Mouse (Mus musculus) C2C12 (cell line): ENCODE measurements around the gene Itgad. TPM values are rescaled to one million over a fixed set of nuclear protein-coding genes. Genes with fewer than 3 reads are reported as not detected.

Experiments
- H3K27me3 ChIP-seq: one replicate; pipeline ENCODE4 v1.6.1; 2011; ENCODE audit not compliant: control insufficient read depth, insufficient read depth, insufficient read length
- H3K36me3 ChIP-seq: one replicate; pipeline ENCODE4 v1.6.1; 2011; ENCODE audit not compliant: control insufficient read depth, insufficient read depth
- H3K4me3 ChIP-seq: one replicate; pipeline ENCODE4 v1.5.1; 2011; ENCODE audit warnings: mild to moderate bottlenecking, control low read depth; ENCODE audit not compliant: poor library complexity, insufficient read depth, severe bottlenecking
- H3K79me2 ChIP-seq: one replicate; pipeline ENCODE4 v1.6.1; 2011; ENCODE audit not compliant: control insufficient read depth, insufficient read depth
- H3K79me3 ChIP-seq: one replicate; pipeline ENCODE4 v1.6.1; 2011; ENCODE audit warnings: low read depth, control low read depth
- H3ac ChIP-seq: one replicate; pipeline ENCODE3; 2011; ENCODE audit warnings: low read depth; ENCODE audit not compliant: control insufficient read depth, insufficient read length
- CEBPB ChIP-seq: IDR thresholded peaks from one replicate; pipeline ENCODE4 v1.6.1; 2011; ENCODE audit warnings: low read depth, mild to moderate bottlenecking, control low read depth, moderate library complexity
- CTCF ChIP-seq: IDR thresholded peaks from one replicate; pipeline ENCODE4 v1.5.1; 2011; ENCODE audit not compliant: control insufficient read depth, insufficient read depth, insufficient read length
- FOSL1 ChIP-seq: IDR thresholded peaks from one replicate; pipeline ENCODE4 v1.8.0; 2011; ENCODE audit warnings: mild to moderate bottlenecking, low read length; ENCODE audit not compliant: poor library complexity, insufficient read depth, severe bottlenecking
- MAX ChIP-seq: IDR thresholded peaks from one replicate; pipeline ENCODE4 v1.6.1; 2011; ENCODE audit warnings: mild to moderate bottlenecking, control low read depth
- MYOD1 ChIP-seq: IDR thresholded peaks from one replicate; pipeline ENCODE4 v1.6.1; 2011; ENCODE audit warnings: low read depth; ENCODE audit not compliant: control insufficient read depth, insufficient read length
- MYOG ChIP-seq: IDR thresholded peaks from one replicate; pipeline ENCODE4 v1.6.1; 2011; ENCODE audit not compliant: control insufficient read depth, insufficient read length; ENCODE audit errors: extremely low read depth
- USF1 ChIP-seq: IDR thresholded peaks from one replicate; pipeline ENCODE4 v1.6.1; 2011; ENCODE audit warnings: low read depth, mild to moderate bottlenecking, control low read depth, moderate library complexity
- polyA plus RNA-seq: library from polyadenylated mRNA; unstranded; fragments of >200 nt; fragmentation: generic; extraction: Trizol; gene quantifications from one replicate; pipeline ENCODE4 v1.2.1, GENCODE M21; 2012; ENCODE audit warnings: missing spikeins

Itgad gene
- polyA plus RNA-seq, 1 experiment: not detected

GRCm38 (mm10) chr7:128235481-128235880 is 81.3 kb downstream of the Itgad start:
- no peaks in the 10 kb centered on the region for H3K27me3 ChIP-seq
- peaks cover 5% of the 10 kb centered on the region for H3K79me3 ChIP-seq
- TF ChIP-seq MYOG: no peak
- no peak for TF ChIP-seq MYOD1
- TF ChIP-seq CEBPB: no peak
- TF ChIP-seq FOSL1: no peak
- no peak for TF ChIP-seq MAX
- no peak for TF ChIP-seq CTCF
- TF ChIP-seq USF1: no peak
- H3K4me3 ChIP-seq: no peak overlapping the region
- no peak overlapping the region for H3ac ChIP-seq
- peaks cover 16% of the 10 kb centered on the region for H3K79me2 ChIP-seq
- H3K36me3 ChIP-seq: peaks cover 5% of the 10 kb centered on the region

- no peak for TF ChIP-seq CTCF
- no peak for TF ChIP-seq MAX
- TF ChIP-seq USF1: no peak
- TF ChIP-seq MYOD1: no peak
- no peak for TF ChIP-seq FOSL1
- TF ChIP-seq CEBPB: no peak
- TF ChIP-seq MYOG: no peak
- Histone ChIP-seq H3K4me3 (no peak overlapping the region), H3ac (no peak overlapping the region)
Observed at GRCm38 (mm10) chr7:128236426-128236825, 82.2 kb downstream of the Itgad start.

DNA sequence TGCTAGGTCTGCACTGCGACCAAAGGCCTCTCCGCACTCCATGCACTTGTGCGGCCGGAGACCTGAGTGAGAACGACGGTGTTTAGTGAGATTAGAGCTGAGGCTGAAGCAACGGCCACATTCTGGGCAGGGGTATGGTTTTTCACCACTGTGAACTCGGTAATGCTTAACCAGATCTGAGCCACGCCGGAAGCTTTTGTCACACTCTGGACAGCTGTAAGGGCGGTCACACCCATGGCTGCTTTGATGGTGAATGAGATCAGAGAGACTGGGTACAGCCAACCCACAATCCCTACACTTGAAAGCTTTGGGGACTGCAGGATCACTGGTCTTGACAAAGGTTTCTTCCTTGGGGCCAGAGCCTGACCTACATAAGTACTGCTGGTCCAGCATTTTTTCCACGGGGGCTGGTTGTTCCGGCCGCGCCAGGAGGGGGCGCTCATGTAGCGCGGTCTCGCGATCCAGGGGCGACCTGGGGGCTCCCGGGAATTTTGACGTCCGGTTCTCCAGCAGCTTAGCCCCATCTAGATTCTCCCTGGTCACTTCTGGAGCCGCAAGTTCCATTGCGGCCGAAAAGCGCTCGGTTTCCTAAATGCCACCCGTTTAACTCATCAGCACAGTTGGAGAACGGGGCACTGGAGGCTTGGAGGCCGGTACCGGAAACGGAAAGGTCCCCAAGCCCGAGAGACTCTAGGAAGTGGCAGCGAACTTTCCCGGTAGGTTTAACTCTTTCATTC is 82.8 kb downstream of the Itgad start, which contains the start of gene Armc5:
Armc5 (plus strand) TSS at position 487 of the 737 bp plus-strand sequence.
- Histone ChIP-seq H3ac (peak within 1 kb of the TSS; percentile 92), H3K79me3 (peaks cover 5% of the 10 kb centered on the region), H3K79me2 (peaks cover 16% of the 10 kb centered on the region), H3K27me3 (no peaks in the 10 kb centered on the region), H3K36me3 (peaks cover 12% of the 10 kb centered on the region), H3K4me3 (peak within 1 kb of the TSS; percentile 79)
- TF ChIP-seq USF1: no peak
- TF ChIP-seq CTCF: peak; percentile 76

More at GRCm38 (mm10) chr7:128236426-128236825, 82.2 kb downstream of the Itgad start:
- peaks cover 16% of the 10 kb centered on the region for H3K79me2 ChIP-seq
- peaks cover 12% of the 10 kb centered on the region for H3K36me3 ChIP-seq
- H3K79me3 ChIP-seq: peaks cover 5% of the 10 kb centered on the region
- H3K27me3 ChIP-seq: no peaks in the 10 kb centered on the region

DNA sequence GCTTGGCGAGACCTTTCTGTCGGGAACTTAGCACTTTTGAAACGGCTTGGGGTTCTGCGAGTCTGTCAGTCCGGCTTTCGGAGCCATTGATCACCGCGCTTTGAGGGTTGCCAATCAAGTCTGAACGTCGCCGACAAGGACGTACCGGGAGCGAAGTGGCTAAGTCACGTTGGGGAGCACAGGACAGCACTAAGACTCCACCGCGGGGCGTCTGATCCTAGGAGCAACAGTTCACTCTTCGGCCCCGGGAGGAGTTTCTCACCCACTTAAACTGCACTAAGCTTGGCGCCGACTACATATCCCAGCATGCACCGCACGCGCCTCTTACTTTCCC is 83.4 kb downstream of the Itgad start:
- Histone ChIP-seq H3K79me3 (peaks cover 5% of the 10 kb centered on the region), H3K4me3 (peak overlapping the region; percentile 79), H3K27me3 (no peaks in the 10 kb centered on the region), H3K36me3 (peaks cover 12% of the 10 kb centered on the region), H3ac (peak overlapping the region; percentile 62), H3K79me2 (peaks cover 16% of the 10 kb centered on the region)
- TF ChIP-seq FOSL1: no peak

DNA sequence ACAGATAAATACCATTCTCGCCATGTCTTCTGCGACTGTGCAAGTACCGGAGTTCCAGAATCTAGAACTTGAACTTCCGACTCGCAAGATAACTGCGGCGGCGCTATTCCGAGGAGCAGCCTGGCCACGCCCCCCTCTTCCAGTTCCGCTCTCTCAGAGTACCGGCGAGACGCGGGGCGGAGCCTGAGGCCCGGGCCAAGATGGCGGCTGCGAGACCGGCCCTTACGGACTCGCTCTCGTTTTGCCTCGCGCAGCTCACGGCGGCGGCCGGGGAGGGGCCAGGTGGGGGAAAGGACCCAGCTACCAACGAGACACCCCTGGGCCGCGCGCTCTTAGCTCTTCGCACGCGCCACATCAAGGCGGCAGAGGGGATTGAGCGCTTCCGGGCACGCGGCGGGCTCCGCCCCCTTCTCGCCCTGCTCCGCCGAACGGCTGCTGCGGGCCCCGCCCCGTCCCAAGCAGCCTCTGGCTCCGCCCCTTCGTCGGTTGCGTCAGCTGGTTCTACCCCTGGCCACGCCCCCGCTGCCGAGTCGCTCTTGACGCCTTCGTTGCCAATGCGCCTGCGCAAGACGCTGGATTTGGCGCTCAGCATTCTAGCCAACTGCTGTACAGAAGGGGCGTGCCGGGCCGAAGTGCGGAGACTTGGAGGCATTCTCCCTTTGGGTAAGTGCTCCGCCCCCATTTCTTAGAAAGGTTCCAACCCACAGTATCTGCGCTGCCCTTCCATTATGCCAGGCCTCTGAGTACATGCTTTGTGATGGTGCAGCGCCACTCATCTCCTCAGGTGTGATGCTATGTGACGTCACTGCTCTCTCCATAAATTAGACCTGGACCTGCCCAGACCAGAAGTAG is 84.0 kb downstream of the Itgad start, which contains the start of gene 9130023H24Rik:
9130023H24Rik (minus strand) TSS at position 105 of the 852 bp plus-strand sequence.
- H3K36me3 ChIP-seq: peaks cover 16% of the 10 kb centered on the region
- H3K27me3 ChIP-seq: no peaks in the 10 kb centered on the region
- H3ac ChIP-seq: peak within 1 kb of the TSS; percentile 92
- H3K79me2 ChIP-seq: peaks cover 16% of the 10 kb centered on the region
- peaks cover 5% of the 10 kb centered on the region for H3K79me3 ChIP-seq
- no peak for TF ChIP-seq USF1
- TF ChIP-seq MYOD1: no peak
- no peak for TF ChIP-seq FOSL1
- TF ChIP-seq CTCF: no peak
- peak; percentile 31 for TF ChIP-seq CEBPB
- no peak for TF ChIP-seq MYOG
- peak; percentile 32 for TF ChIP-seq MAX
- H3K4me3 ChIP-seq: peak within 1 kb of the TSS; percentile 79
